Mouse (Mus musculus) liver, adult (tissue): ENCODE data around the gene S100a11.

Experiments used
- GATA4 ChIP-seq: IDR thresholded peaks from 2 replicates; pipeline ENCODE4 v1.6.1; 2014; ENCODE audit warnings: mild to moderate bottlenecking, low read length; ENCODE audit not compliant: insufficient replicate concordance

S100a11 gene

GRCm38 (mm10) chr3:93569046-93569445 lies 48.8 kb downstream of the S100a11 start:
- TF ChIP-seq GATA4 = peak; percentile 100

DNA sequence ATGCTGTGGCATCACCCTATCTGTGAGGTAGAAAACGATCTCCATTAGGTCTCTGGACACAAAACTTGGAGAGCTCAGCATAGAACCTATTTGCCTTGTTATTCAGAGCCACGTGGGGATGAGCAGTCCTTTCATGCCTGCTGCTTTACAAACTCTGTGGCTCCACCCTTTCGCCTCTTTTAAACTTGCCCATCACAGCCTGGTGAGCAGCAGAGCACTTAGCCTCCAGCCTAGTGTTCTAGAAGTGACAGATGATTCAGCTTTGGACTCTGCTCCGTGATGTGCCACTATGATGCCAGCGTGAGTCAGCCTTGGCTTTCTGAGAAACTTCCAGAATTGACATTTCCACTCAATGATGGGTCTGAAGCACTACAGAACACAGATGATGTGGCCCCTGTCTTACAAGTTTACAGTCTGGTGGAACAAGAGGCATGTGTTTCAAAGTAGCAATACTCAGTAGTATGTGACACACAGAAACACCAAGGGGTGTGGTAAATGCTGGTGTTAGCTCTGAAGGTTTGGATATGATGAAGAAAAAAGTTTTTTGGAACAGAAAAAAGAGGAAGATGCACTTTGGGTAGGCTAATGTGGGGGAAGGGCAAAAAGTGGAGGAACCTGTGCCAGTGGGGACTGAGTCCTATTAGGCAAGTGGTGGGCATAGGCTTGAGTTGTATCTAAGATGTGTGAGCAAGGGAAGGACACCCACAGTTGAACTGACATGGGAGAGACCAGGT lies 51.9 kb downstream of the S100a11 start:
- no peak for TF ChIP-seq GATA4
